Mouse (Mus musculus): ENCODE data around the gene Smyd3. TPM values are rescaled to one million over a fixed set of nuclear protein-coding genes. Genes with fewer than 3 reads are reported as not detected.

Gene Smyd3
- polyA plus RNA-seq, 1 experiment = 9.6 TPM

- Histone ChIP-seq H3K36me3 (ENCODE audit: control insufficient read depth, insufficient read depth, low read length) (no peaks in the 10 kb centered on the region), H3K27ac (ENCODE audit: control insufficient read depth, insufficient read depth, low read length) (no peak overlapping the region), H3K27me3 (ENCODE audit: control insufficient read depth, insufficient read depth, low read length) (no peaks in the 10 kb centered on the region), H3K4me1 (replicated peaks; ENCODE audit: control insufficient read depth, insufficient read depth, low read length) (no peaks in the 10 kb centered on the region), H3K4me3 (ENCODE audit: control insufficient read depth, insufficient read depth, low read length) (no peak overlapping the region)
- 78% methylated on average over 9 of the region's 9 CpGs for WGBS
- no peak for TF ChIP-seq POLR2A (IDR thresholded peaks at IDR 0.05; ENCODE audit: control insufficient read depth, extremely low read depth, insufficient read depth, low read length, poor library complexity)
- peak; percentile 26 for DNase-seq
Measured at GRCm38 (mm10) chr1:179506530-179507315, 11.1 kb downstream of the Smyd3 start.

GRCm38 (mm10) chr1:179502565-179502964, 15.3 kb downstream of the Smyd3 start:
- Histone ChIP-seq H3K36me3 (ENCODE audit: control insufficient read depth, insufficient read depth, low read length) (no peaks in the 10 kb centered on the region), H3K27me3 (ENCODE audit: control insufficient read depth, insufficient read depth, low read length) (no peaks in the 10 kb centered on the region), H3K4me1 (replicated peaks; ENCODE audit: control insufficient read depth, insufficient read depth, low read length) (no peaks in the 10 kb centered on the region), H3K4me3 (ENCODE audit: control insufficient read depth, insufficient read depth, low read length) (no peak overlapping the region), H3K27ac (ENCODE audit: control insufficient read depth, insufficient read depth, low read length) (no peak overlapping the region)
- WGBS = 14% methylated on average over 3 of the region's 3 CpGs
- TF ChIP-seq CTCF (IDR thresholded peaks at IDR 0.05; ENCODE audit: borderline replicate concordance, control insufficient read depth, extremely low read depth, insufficient read depth, low read length, poor library complexity) (no peak), POLR2A (IDR thresholded peaks at IDR 0.05; ENCODE audit: control insufficient read depth, extremely low read depth, insufficient read depth, low read length, poor library complexity) (no peak)
- peak; percentile 17 for DNase-seq

- Histone ChIP-seq H3K27me3 (ENCODE audit: control insufficient read depth, insufficient read depth, low read length) (no peaks in the 10 kb centered on the region), H3K36me3 (ENCODE audit: control insufficient read depth, insufficient read depth, low read length) (no peaks in the 10 kb centered on the region), H3K4me3 (ENCODE audit: control insufficient read depth, insufficient read depth, low read length) (no peak overlapping the region), H3K27ac (ENCODE audit: control insufficient read depth, insufficient read depth, low read length) (no peak overlapping the region), H3K4me1 (replicated peaks; ENCODE audit: control insufficient read depth, insufficient read depth, low read length) (no peaks in the 10 kb centered on the region)
- 96% methylated on average over 3 of the region's 3 CpGs for WGBS
- DNase-seq = no peak
- no peak for TF ChIP-seq POLR2A (IDR thresholded peaks at IDR 0.05; ENCODE audit: control insufficient read depth, extremely low read depth, insufficient read depth, low read length, poor library complexity)
Measured at GRCm38 (mm10) chr1:179499257-179499656, 18.6 kb downstream of the Smyd3 start.

GRCm38 (mm10) chr1:179492908-179493307, 24.9 kb downstream of the Smyd3 start:
- Histone ChIP-seq H3K4me3 (ENCODE audit: control insufficient read depth, insufficient read depth, low read length) (no peak overlapping the region), H3K27me3 (ENCODE audit: control insufficient read depth, insufficient read depth, low read length) (no peaks in the 10 kb centered on the region), H3K4me1 (replicated peaks; ENCODE audit: control insufficient read depth, insufficient read depth, low read length) (no peaks in the 10 kb centered on the region), H3K36me3 (ENCODE audit: control insufficient read depth, insufficient read depth, low read length) (no peaks in the 10 kb centered on the region), H3K27ac (ENCODE audit: control insufficient read depth, insufficient read depth, low read length) (no peak overlapping the region)
- WGBS = 18% methylated on average over 5 of the region's 5 CpGs
- no peak for DNase-seq
- TF ChIP-seq POLR2A (IDR thresholded peaks at IDR 0.05; ENCODE audit: control insufficient read depth, extremely low read depth, insufficient read depth, low read length, poor library complexity) (no peak), CTCF (IDR thresholded peaks at IDR 0.05; ENCODE audit: borderline replicate concordance, control insufficient read depth, extremely low read depth, insufficient read depth, low read length, poor library complexity) (no peak)

GRCm38 (mm10) chr1:179488520-179488919, 29.3 kb downstream of the Smyd3 start:
- H3K36me3 ChIP-seq (ENCODE audit: control insufficient read depth, insufficient read depth, low read length) = no peaks in the 10 kb centered on the region
- H3K4me1 ChIP-seq (replicated peaks; ENCODE audit: control insufficient read depth, insufficient read depth, low read length) = no peaks in the 10 kb centered on the region
- no peak overlapping the region for H3K27ac ChIP-seq (ENCODE audit: control insufficient read depth, insufficient read depth, low read length)
- TF ChIP-seq CTCF (IDR thresholded peaks at IDR 0.05; ENCODE audit: borderline replicate concordance, control insufficient read depth, extremely low read depth, insufficient read depth, low read length, poor library complexity) (no peak), POLR2A (IDR thresholded peaks at IDR 0.05; ENCODE audit: control insufficient read depth, extremely low read depth, insufficient read depth, low read length, poor library complexity) (no peak)
- H3K4me3 ChIP-seq (ENCODE audit: control insufficient read depth, insufficient read depth, low read length) = no peak overlapping the region
- no peak for DNase-seq
- H3K27me3 ChIP-seq (ENCODE audit: control insufficient read depth, insufficient read depth, low read length) = no peaks in the 10 kb centered on the region
- WGBS = 98% methylated on average over 5 of the region's 5 CpGs

- 70% methylated on average over 5 of the region's 5 CpGs for WGBS
- Histone ChIP-seq H3K36me3 (ENCODE audit: control insufficient read depth, insufficient read depth, low read length) (no peaks in the 10 kb centered on the region), H3K4me3 (ENCODE audit: control insufficient read depth, insufficient read depth, low read length) (no peak overlapping the region), H3K27ac (ENCODE audit: control insufficient read depth, insufficient read depth, low read length) (no peak overlapping the region), H3K4me1 (replicated peaks; ENCODE audit: control insufficient read depth, insufficient read depth, low read length) (no peaks in the 10 kb centered on the region), H3K27me3 (ENCODE audit: control insufficient read depth, insufficient read depth, low read length) (no peaks in the 10 kb centered on the region)
- DNase-seq = no peak
- no peak for TF ChIP-seq CTCF (IDR thresholded peaks at IDR 0.05; ENCODE audit: borderline replicate concordance, control insufficient read depth, extremely low read depth, insufficient read depth, low read length, poor library complexity)
- no peak for TF ChIP-seq POLR2A (IDR thresholded peaks at IDR 0.05; ENCODE audit: control insufficient read depth, extremely low read depth, insufficient read depth, low read length, poor library complexity)
Measured at GRCm38 (mm10) chr1:179487990-179488389, 29.9 kb downstream of the Smyd3 start.

- Histone ChIP-seq H3K4me3 (ENCODE audit: control insufficient read depth, insufficient read depth, low read length) (no peak overlapping the region), H3K27ac (ENCODE audit: control insufficient read depth, insufficient read depth, low read length) (no peak overlapping the region), H3K36me3 (ENCODE audit: control insufficient read depth, insufficient read depth, low read length) (no peaks in the 10 kb centered on the region), H3K4me1 (replicated peaks; ENCODE audit: control insufficient read depth, insufficient read depth, low read length) (no peaks in the 10 kb centered on the region), H3K27me3 (ENCODE audit: control insufficient read depth, insufficient read depth, low read length) (no peaks in the 10 kb centered on the region)
- no peak for TF ChIP-seq POLR2A (IDR thresholded peaks at IDR 0.05; ENCODE audit: control insufficient read depth, extremely low read depth, insufficient read depth, low read length, poor library complexity)
- TF ChIP-seq CTCF (IDR thresholded peaks at IDR 0.05; ENCODE audit: borderline replicate concordance, control insufficient read depth, extremely low read depth, insufficient read depth, low read length, poor library complexity) = no peak
- 96% methylated on average over 2 of the region's 2 CpGs for WGBS
- DNase-seq = no peak
Measured at GRCm38 (mm10) chr1:179487238-179487637, 30.6 kb downstream of the Smyd3 start.

Data from thymus, adult 2 months (tissue).